Mouse (Mus musculus) embryonic facial prominence, embryonic 11.5 days (tissue): ENCODE results near the gene Tada2a. TPM values are rescaled to one million over a fixed set of nuclear protein-coding genes. Genes with fewer than 3 reads are reported as not detected.

Source experiments
- ATAC-seq: fragments of 200-750 bp; cut with Nextera tagmentation; replicated peaks from 2 replicates; pipeline ENCODE4 v1.8.0; 2017; ENCODE audit warnings: low read depth; ENCODE audit not compliant: insufficient number of reproducible peaks, low FRiP score, low TSS enrichment
- DNase-seq: peaks from one replicate; pipeline ENCODE4 v3.0.0-alpha.2; 2015; ENCODE audit warnings: low spot score
- H3K27ac ChIP-seq: fragments of 300-500 bp; sonication (generic); replicated peaks from 2 replicates; pipeline ENCODE4 v1.5.1; 2014; ENCODE audit warnings: mild to moderate bottlenecking, low read depth, low read length, control low read depth
- H3K27me3 ChIP-seq: fragments of 300-500 bp; sonication (generic); 2 replicates; pipeline ENCODE4 v1.6.1; 2014; ENCODE audit warnings: mild to moderate bottlenecking, low read length, moderate library complexity, mixed read lengths; ENCODE audit not compliant: control insufficient read depth, insufficient read depth
- H3K36me3 ChIP-seq: fragments of 300-500 bp; sonication (generic); replicated peaks from 2 replicates; pipeline ENCODE4 v1.6.1; 2014; ENCODE audit warnings: low read depth, mild to moderate bottlenecking, low read length, moderate library complexity, mixed read lengths; ENCODE audit not compliant: control insufficient read depth, insufficient read depth
- H3K4me1 ChIP-seq: fragments of 300-500 bp; sonication (generic); 2 replicates; pipeline ENCODE4 v1.6.1; 2014; ENCODE audit warnings: low read length, mixed read lengths; ENCODE audit not compliant: control insufficient read depth, insufficient read depth
- H3K4me2 ChIP-seq: fragments of 300-500 bp; sonication (generic); 2 replicates; pipeline ENCODE4 v1.6.1; 2014; ENCODE audit warnings: low read depth, mild to moderate bottlenecking, control low read depth, low read length, moderate library complexity
- H3K4me3 ChIP-seq: fragments of 300-500 bp; sonication (generic); 2 replicates; pipeline ENCODE4 v1.5.1; 2014; ENCODE audit warnings: low read depth, low read length, control low read depth
- H3K9ac ChIP-seq: fragments of 300-500 bp; sonication (generic); replicated peaks from 2 replicates; pipeline ENCODE4 v1.6.1; 2014; ENCODE audit warnings: mild to moderate bottlenecking, control low read depth, low read length
- H3K9me3 ChIP-seq: fragments of 300-500 bp; sonication (generic); replicated peaks from 2 replicates; pipeline ENCODE4 v1.6.1; 2016; ENCODE audit warnings: mild to moderate bottlenecking, low read length, inconsistent platforms, mixed read lengths; ENCODE audit not compliant: control insufficient read depth
- WGBS: fragments of 180-500 bp; shearing (Covaris S2); extraction: QIAGEN DNeasy Blood & Tissue Kit; methylation state at CpG from one replicate; pipeline ENCODE4 v1.1.7; 2014; 5-methylcytosine and 5-hydroxymethylcytosine counted together
- polyA plus RNA-seq: library from polyadenylated mRNA; unstranded; fragments of >200 nt; fragmentation: Nextera tagmentation; extraction: Ambion mirVana; gene quantifications from 2 replicates; pipeline ENCODE4 v1.2.1, GENCODE M21; 2014

Tada2a gene
- polyA plus RNA-seq, 1 experiment from 2014 or later = 36.5 TPM

DNA sequence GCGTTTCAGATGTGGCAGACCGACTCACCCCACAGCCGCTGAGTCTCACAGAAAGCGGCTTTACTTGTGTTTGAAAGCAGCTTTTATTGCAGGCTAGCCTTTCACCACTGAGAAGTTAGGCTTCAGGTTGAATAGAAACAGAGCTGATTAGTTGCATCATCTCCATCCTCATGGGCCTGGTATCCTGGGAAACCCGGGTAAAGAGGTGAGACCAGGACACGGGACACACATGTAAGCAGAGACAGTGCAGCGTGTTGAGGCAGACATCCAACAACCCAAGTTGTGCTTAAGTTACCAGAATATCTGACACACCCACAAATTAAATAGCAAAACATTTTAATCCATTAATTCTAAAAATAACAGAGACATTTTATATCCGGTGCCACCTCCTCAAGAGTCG lies 50.8 kb downstream of the Tada2a start:
- 91% methylated on average over 9 of the region's 9 CpGs for WGBS
- Histone ChIP-seq H3K9ac (no peak overlapping the region), H3K27me3 (no peaks in the 10 kb centered on the region), H3K4me2 (no peak overlapping the region), H3K4me3 (no peak overlapping the region), H3K9me3 (no peaks in the 10 kb centered on the region), H3K27ac (no peak overlapping the region), H3K36me3 (no peaks in the 10 kb centered on the region; the same call in 1 of the 2 replicates), H3K4me1 (0 out of 2 replicates have a peak, but pooled peaks cover under 1% of the 10 kb centered on the region)
- no peak for ATAC-seq
- no peak for DNase-seq

DNA sequence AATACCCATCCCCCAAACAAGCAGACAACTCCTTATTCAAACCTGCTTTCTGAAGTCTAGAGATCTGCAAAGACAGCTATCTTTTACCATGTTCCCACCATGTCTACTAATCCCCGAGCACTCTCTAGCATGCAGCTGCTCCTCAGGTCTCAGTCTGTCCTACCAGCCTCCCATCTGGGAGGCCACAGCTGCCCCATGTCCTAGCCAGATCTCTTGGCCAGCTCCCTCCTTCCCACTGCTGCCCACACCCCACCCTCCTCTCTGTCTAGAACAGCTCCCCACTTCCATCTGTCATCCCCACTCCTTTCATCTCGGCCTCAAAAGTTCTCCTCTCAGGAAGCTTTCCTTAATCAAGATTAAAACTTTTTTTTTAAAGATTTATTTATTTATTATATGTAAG lies 52.4 kb downstream of the Tada2a start:
- H3K9me3 ChIP-seq = no peaks in the 10 kb centered on the region
- no peak overlapping the region for H3K4me3 ChIP-seq
- no peaks in the 10 kb centered on the region; the same call in 1 of the 2 replicates for H3K36me3 ChIP-seq
- DNase-seq (no peak), ATAC-seq (no peak)
- H3K4me1 ChIP-seq = 0 out of 2 replicates have a peak, but pooled peaks cover 3% of the 10 kb centered on the region
- 85% methylated on average over 2 of the region's 2 CpGs for WGBS
- no peak overlapping the region for H3K9ac ChIP-seq
- H3K4me2 ChIP-seq = no peak overlapping the region
- H3K27ac ChIP-seq = no peak overlapping the region
- H3K27me3 ChIP-seq = no peaks in the 10 kb centered on the region

- H3K9ac ChIP-seq = no peak overlapping the region
- WGBS = 89% methylated on average over 7 of the region's 7 CpGs
- H3K9me3 ChIP-seq = no peaks in the 10 kb centered on the region
- no peak overlapping the region for H3K4me2 ChIP-seq
- ATAC-seq (no peak), DNase-seq (no peak)
- H3K36me3 ChIP-seq = no peaks in the 10 kb centered on the region; the same call in 1 of the 2 replicates
- H3K27me3 ChIP-seq = no peaks in the 10 kb centered on the region
- H3K4me3 ChIP-seq = no peak overlapping the region
- no peak overlapping the region for H3K27ac ChIP-seq
- 0 out of 2 replicates have a peak, but pooled peaks cover 3% of the 10 kb centered on the region for H3K4me1 ChIP-seq
These were observed 55.3 kb downstream of the Tada2a start for GRCm38 (mm10) chr11:84073816-84074764.

DNA sequence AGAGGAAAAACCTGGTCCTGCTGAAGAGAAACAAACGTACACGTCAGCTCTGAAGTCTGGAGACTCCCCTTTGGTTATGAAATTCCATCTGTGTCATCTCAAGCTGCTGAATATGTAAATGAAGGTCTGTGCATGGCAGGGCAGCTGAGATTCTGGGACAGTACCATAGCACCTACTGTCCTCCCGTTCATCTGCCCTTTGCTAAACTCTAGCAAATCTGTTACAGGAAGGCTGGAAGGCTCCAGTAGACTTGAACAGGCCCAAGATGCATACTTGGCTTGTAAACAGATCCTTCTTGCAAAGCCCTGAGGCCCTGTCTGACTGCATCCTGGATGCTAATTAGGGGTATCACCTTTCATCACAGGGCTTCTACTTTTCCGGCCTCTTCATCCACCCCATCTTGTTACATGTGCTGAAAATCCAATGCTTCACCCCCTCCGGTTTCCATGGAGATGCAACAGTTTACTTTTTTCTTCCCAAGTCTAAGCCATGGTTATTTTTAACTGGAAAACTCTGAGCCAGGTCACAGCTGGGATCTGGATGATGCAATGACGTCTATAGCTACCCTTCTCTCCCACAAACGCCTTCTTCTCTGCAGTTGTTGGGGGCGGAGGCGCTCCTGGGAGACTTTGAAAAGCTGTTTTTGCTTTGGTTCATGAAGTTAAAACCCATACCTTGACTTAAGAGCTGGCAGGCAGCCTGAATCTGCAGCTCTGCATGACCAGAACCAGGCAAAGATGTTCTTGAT lies 56.3 kb downstream of the Tada2a start:
- Histone ChIP-seq H3K9ac (no peak overlapping the region), H3K4me1 (0 out of 2 replicates have a peak, but pooled peaks cover 3% of the 10 kb centered on the region), H3K9me3 (no peaks in the 10 kb centered on the region), H3K27ac (no peak overlapping the region; the same call in 1 of the 2 replicates), H3K4me2 (no peak overlapping the region), H3K4me3 (no peak overlapping the region), H3K36me3 (no peaks in the 10 kb centered on the region), H3K27me3 (peaks cover 4% of the 10 kb centered on the region; the same call in 1 of the 2 replicates)
- ATAC-seq (peak; percentile 46; the same call in 1 of the 2 replicates), DNase-seq (peak; percentile 72)
- WGBS = 34% methylated on average over 9 of the region's 9 CpGs

GRCm38 (mm10) chr11:84069034-84069370 lies 60.4 kb downstream of the Tada2a start, which contains the start of gene Dusp14:
TSS of gene Dusp14 (minus strand) at chr11:84069261.
- Histone ChIP-seq H3K36me3 (no peaks in the 10 kb centered on the region), H3K4me2 (peak within 1 kb of the TSS; percentile 92), H3K9ac (peak within 1 kb of the TSS; percentile 73), H3K4me3 (peak within 1 kb of the TSS; percentile 66), H3K27me3 (peaks cover 6% of the 10 kb centered on the region; the same call in 1 of the 2 replicates), H3K27ac (no peak within 1 kb of the TSS), H3K4me1 (0 out of 2 replicates have a peak, but pooled peaks cover 3% of the 10 kb centered on the region), H3K9me3 (no peaks in the 10 kb centered on the region)
- no peak for ATAC-seq
- 12% methylated on average over 11 of the region's 11 CpGs for WGBS
- peak; percentile 8 for DNase-seq

GRCm38 (mm10) chr11:84068191-84069033 lies 61.0 kb downstream of the Tada2a start:
- Histone ChIP-seq H3K36me3 (no peaks in the 10 kb centered on the region), H3K27ac (no peak overlapping the region), H3K4me2 (peak overlapping the region; percentile 92), H3K4me1 (0 out of 2 replicates have a peak, but pooled peaks cover under 1% of the 10 kb centered on the region), H3K9me3 (no peaks in the 10 kb centered on the region), H3K27me3 (peaks cover 6% of the 10 kb centered on the region; the same call in 1 of the 2 replicates), H3K9ac (peak overlapping the region; percentile 73), H3K4me3 (peak overlapping the region; percentile 66)
- DNase-seq (peak; percentile 69), ATAC-seq (0 out of 2 replicates have a peak, but pooled peaks have one; percentile 51)
- 4% methylated on average over 55 of the region's 63 CpGs for WGBS

DNA sequence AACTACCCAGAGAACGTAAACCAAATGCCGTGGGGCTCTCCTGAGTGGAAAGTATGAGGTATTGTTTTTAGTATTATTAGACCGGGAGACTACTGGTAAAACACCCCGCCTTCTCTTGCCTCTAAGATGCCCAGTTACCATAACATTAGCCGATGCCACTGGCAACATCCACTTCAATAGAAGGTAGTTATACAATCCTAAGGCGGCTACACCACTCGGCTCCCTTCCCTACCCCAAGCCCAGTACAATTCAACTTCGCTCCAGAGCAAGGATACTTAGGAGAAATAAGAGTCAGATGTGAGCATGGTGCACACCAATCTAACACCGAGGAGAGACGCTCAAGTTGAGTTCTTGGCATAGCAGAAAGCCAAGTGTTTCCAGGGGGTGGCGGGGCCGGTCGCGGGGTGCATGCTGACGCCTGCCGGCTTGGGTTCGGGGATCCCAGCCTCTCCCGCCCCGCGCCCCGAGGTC lies 61.6 kb downstream of the Tada2a start:
- ATAC-seq (peak; percentile 35; the same call in 1 of the 2 replicates), DNase-seq (peak; percentile 52)
- Histone ChIP-seq H3K9me3 (no peaks in the 10 kb centered on the region), H3K27me3 (peaks cover 6% of the 10 kb centered on the region; the same call in 1 of the 2 replicates), H3K4me2 (peak overlapping the region; percentile 92), H3K36me3 (no peaks in the 10 kb centered on the region), H3K4me1 (no peaks in the 10 kb centered on the region), H3K4me3 (peak overlapping the region; percentile 66), H3K9ac (peak overlapping the region; percentile 73), H3K27ac (no peak overlapping the region)
- WGBS = 3% methylated on average over 21 of the region's 21 CpGs
